Mouse (Mus musculus): ENCODE results near the gene Exosc10. TPM values are rescaled to one million over a fixed set of nuclear protein-coding genes. Genes with fewer than 3 reads are reported as not detected.
A peak's percentile ranks its signal among the peaks of the same experiment; 100 is the strongest.

Exosc10 gene
- polyA plus RNA-seq, 1 experiment from 2014 or later = 97.6 TPM

GRCm38 (mm10) chr4:148583257-148583656 lies 25.0 kb downstream of the Exosc10 start:
- no peak overlapping the region for H3K9ac ChIP-seq
- no peak overlapping the region for H3K4me3 ChIP-seq
- no peaks in the 10 kb centered on the region for H3K4me1 ChIP-seq
- no peaks in the 10 kb centered on the region for H3K27me3 ChIP-seq
- 83% methylated on average over 4 of the region's 4 CpGs for WGBS
- H3K27ac ChIP-seq = no peak overlapping the region
- H3K9me3 ChIP-seq (replicated peaks) = no peaks in the 10 kb centered on the region
- peaks cover 52% of the 10 kb centered on the region for H3K36me3 ChIP-seq
- no peak for ATAC-seq (ENCODE audit: low FRiP score)
- H3K4me2 ChIP-seq (replicated peaks) = no peak overlapping the region

GRCm38 (mm10) chr4:148586648-148587047 lies 28.4 kb downstream of the Exosc10 start:
- H3K27me3 ChIP-seq = no peaks in the 10 kb centered on the region
- peaks cover 4% of the 10 kb centered on the region for H3K4me1 ChIP-seq
- peaks cover 18% of the 10 kb centered on the region for H3K36me3 ChIP-seq
- no peak overlapping the region for H3K9ac ChIP-seq
- H3K9me3 ChIP-seq (replicated peaks) = no peaks in the 10 kb centered on the region
- no peak overlapping the region for H3K4me3 ChIP-seq
- 89% methylated on average over 9 of the region's 9 CpGs for WGBS
- no peak overlapping the region for H3K4me2 ChIP-seq (replicated peaks)
- H3K27ac ChIP-seq = no peak overlapping the region
- no peak for ATAC-seq (ENCODE audit: low FRiP score)

GRCm38 (mm10) chr4:148588793-148589192 lies 30.6 kb downstream of the Exosc10 start:
- no peak overlapping the region for H3K27ac ChIP-seq
- H3K4me2 ChIP-seq (replicated peaks) = no peak overlapping the region
- H3K27me3 ChIP-seq = no peaks in the 10 kb centered on the region
- no peak overlapping the region for H3K4me3 ChIP-seq
- H3K4me1 ChIP-seq = peaks cover 17% of the 10 kb centered on the region
- H3K36me3 ChIP-seq = peaks cover 5% of the 10 kb centered on the region
- WGBS = 81% methylated on average over 9 of the region's 9 CpGs
- H3K9ac ChIP-seq = no peak overlapping the region
- H3K9me3 ChIP-seq (replicated peaks) = no peaks in the 10 kb centered on the region
- ATAC-seq (ENCODE audit: low FRiP score) = no peak

GRCm38 (mm10) chr4:148589565-148589964 lies 31.3 kb downstream of the Exosc10 start:
- peaks cover 13% of the 10 kb centered on the region for H3K36me3 ChIP-seq
- 67% methylated on average over 6 of the region's 8 CpGs for WGBS
- no peaks in the 10 kb centered on the region for H3K9me3 ChIP-seq (replicated peaks)
- peaks cover 17% of the 10 kb centered on the region for H3K4me1 ChIP-seq
- H3K4me3 ChIP-seq = no peak overlapping the region
- no peak overlapping the region for H3K4me2 ChIP-seq (replicated peaks)
- no peak overlapping the region for H3K27ac ChIP-seq
- H3K27me3 ChIP-seq = no peaks in the 10 kb centered on the region
- no peak for ATAC-seq (ENCODE audit: low FRiP score)
- no peak overlapping the region for H3K9ac ChIP-seq

- 6% methylated on average over 18 of the region's 18 CpGs for WGBS
- no peaks in the 10 kb centered on the region for H3K9me3 ChIP-seq (replicated peaks)
- peak overlapping the region; percentile 94 for H3K4me2 ChIP-seq (replicated peaks)
- no peaks in the 10 kb centered on the region for H3K27me3 ChIP-seq
- ATAC-seq (ENCODE audit: low FRiP score) = peak; percentile 9
- peaks cover 23% of the 10 kb centered on the region for H3K36me3 ChIP-seq
- peak overlapping the region; percentile 82 for H3K27ac ChIP-seq
- H3K9ac ChIP-seq = peak overlapping the region; percentile 84; the same call in 1 of the 2 replicates
- H3K4me3 ChIP-seq = peak overlapping the region; percentile 98
- H3K4me1 ChIP-seq = peaks cover 17% of the 10 kb centered on the region
Measured at GRCm38 (mm10) chr4:148590421-148591170, 32.4 kb downstream of the Exosc10 start.

GRCm38 (mm10) chr4:148591171-148591630 lies 33.0 kb downstream of the Exosc10 start, which contains the start of gene Srm:
Gene Srm (plus strand): TSS chr4:148591503.
- peaks cover 29% of the 10 kb centered on the region for H3K36me3 ChIP-seq
- peak within 1 kb of the TSS; percentile 82 for H3K27ac ChIP-seq
- no peaks in the 10 kb centered on the region for H3K9me3 ChIP-seq (replicated peaks)

GRCm38 (mm10) chr4:148591637-148592380 lies 33.6 kb downstream of the Exosc10 start:
- no peak; the same call in 1 of the 2 replicates for ATAC-seq (ENCODE audit: low FRiP score)
- Histone ChIP-seq H3K4me3 (peak overlapping the region; percentile 98), H3K4me2 (replicated peaks) (peak overlapping the region; percentile 94), H3K4me1 (peaks cover 17% of the 10 kb centered on the region), H3K27ac (peak overlapping the region; percentile 31; the same call in 1 of the 2 replicates), H3K9me3 (replicated peaks) (no peaks in the 10 kb centered on the region), H3K36me3 (peaks cover 36% of the 10 kb centered on the region), H3K9ac (peak overlapping the region; percentile 84), H3K27me3 (no peaks in the 10 kb centered on the region)
- WGBS = under 1% methylated on average over 53 of the region's 53 CpGs

More at GRCm38 (mm10) chr4:148591171-148591630, 33.0 kb downstream of the Exosc10 start, which contains the start of gene Srm:
- Histone ChIP-seq H3K4me1 (peaks cover 17% of the 10 kb centered on the region), H3K27me3 (no peaks in the 10 kb centered on the region), H3K9ac (peak within 1 kb of the TSS; percentile 84), H3K4me3 (peak within 1 kb of the TSS; percentile 98), H3K4me2 (replicated peaks) (peak within 1 kb of the TSS; percentile 94)
- WGBS = under 1% methylated on average over 49 of the region's 50 CpGs
- peak; percentile 99 for ATAC-seq (ENCODE audit: low FRiP score)

- Histone ChIP-seq H3K4me2 (replicated peaks) (no peak overlapping the region), H3K27me3 (no peaks in the 10 kb centered on the region), H3K27ac (no peak overlapping the region), H3K36me3 (peaks cover 52% of the 10 kb centered on the region), H3K9ac (no peak overlapping the region), H3K4me1 (peaks cover 17% of the 10 kb centered on the region), H3K9me3 (replicated peaks) (no peaks in the 10 kb centered on the region), H3K4me3 (no peak overlapping the region)
- no peak for ATAC-seq (ENCODE audit: low FRiP score)
- 97% methylated on average over 11 of the region's 11 CpGs for WGBS
Measured at GRCm38 (mm10) chr4:148593996-148594395, 35.8 kb downstream of the Exosc10 start.

- WGBS = 88% methylated on average over 6 of the region's 6 CpGs
- Histone ChIP-seq H3K27me3 (no peaks in the 10 kb centered on the region), H3K4me1 (peaks cover 13% of the 10 kb centered on the region), H3K9me3 (replicated peaks) (no peaks in the 10 kb centered on the region), H3K36me3 (peaks cover 52% of the 10 kb centered on the region), H3K4me3 (no peak overlapping the region), H3K27ac (no peak overlapping the region), H3K4me2 (replicated peaks) (no peak overlapping the region), H3K9ac (no peak overlapping the region)
- no peak for ATAC-seq (ENCODE audit: low FRiP score)
Measured at GRCm38 (mm10) chr4:148595916-148596315, 37.7 kb downstream of the Exosc10 start.

- peaks cover 13% of the 10 kb centered on the region for H3K4me1 ChIP-seq
- H3K36me3 ChIP-seq = peaks cover 52% of the 10 kb centered on the region
Measured at GRCm38 (mm10) chr4:148596731-148597130, 38.5 kb downstream of the Exosc10 start.

GRCm38 (mm10) chr4:148598826-148599225 lies 40.6 kb downstream of the Exosc10 start:
- Histone ChIP-seq H3K4me3 (no peak overlapping the region), H3K27me3 (no peaks in the 10 kb centered on the region), H3K4me2 (replicated peaks) (no peak overlapping the region), H3K27ac (no peak overlapping the region), H3K9me3 (replicated peaks) (no peaks in the 10 kb centered on the region), H3K4me1 (no peaks in the 10 kb centered on the region), H3K36me3 (peaks cover 46% of the 10 kb centered on the region), H3K9ac (no peak overlapping the region)
- ATAC-seq (ENCODE audit: low FRiP score) = no peak
- 94% methylated on average over 12 of the region's 12 CpGs for WGBS

More at GRCm38 (mm10) chr4:148596731-148597130, 38.5 kb downstream of the Exosc10 start:
- H3K4me3 ChIP-seq = no peak overlapping the region
- no peak for ATAC-seq (ENCODE audit: low FRiP score)
- no peak overlapping the region for H3K4me2 ChIP-seq (replicated peaks)
- H3K27ac ChIP-seq = no peak overlapping the region
- H3K27me3 ChIP-seq = no peaks in the 10 kb centered on the region
- H3K9ac ChIP-seq = no peak overlapping the region
- WGBS = 97% methylated on average over 3 of the region's 3 CpGs
- no peaks in the 10 kb centered on the region for H3K9me3 ChIP-seq (replicated peaks)

- no peak for ATAC-seq (ENCODE audit: low FRiP score)
- WGBS = 85% methylated on average over 4 of the region's 4 CpGs
- no peaks in the 10 kb centered on the region for H3K4me1 ChIP-seq
- H3K9ac ChIP-seq = no peak overlapping the region
- H3K36me3 ChIP-seq = peaks cover 31% of the 10 kb centered on the region
- no peaks in the 10 kb centered on the region for H3K9me3 ChIP-seq (replicated peaks)
- H3K4me3 ChIP-seq = no peak overlapping the region
- H3K27ac ChIP-seq = no peak overlapping the region
- H3K27me3 ChIP-seq = no peaks in the 10 kb centered on the region
- H3K4me2 ChIP-seq (replicated peaks) = no peak overlapping the region
Measured at GRCm38 (mm10) chr4:148600316-148600715, 42.1 kb downstream of the Exosc10 start.

All from hindbrain, embryonic 12.5 days (tissue).